Mouse (Mus musculus) gastrocnemius, adult 2 months (tissue): ENCODE data around the gene Ccdc14. TPM values are rescaled to one million over a fixed set of nuclear protein-coding genes. Genes with fewer than 3 reads are reported as not detected.

Experiments
- DNase-seq: peaks from one replicate; pipeline ENCODE4 v3.0.0; 2022
- H3K27ac ChIP-seq: fragments of 200-600 bp; 2 replicates; pipeline ENCODE4 v1.8.1; 2022; ENCODE audit warnings: mild to moderate bottlenecking
- H3K4me3 ChIP-seq: fragments of 200-600 bp; 2 replicates; pipeline ENCODE4 v1.8.1; 2022; ENCODE audit warnings: mild to moderate bottlenecking, moderate library complexity
- CTCF ChIP-seq: fragments of 200-600 bp; IDR thresholded peaks from 2 replicates; pipeline ENCODE4 v1.8.1; 2022; ENCODE audit warnings: antibody characterized with exemption, mild to moderate bottlenecking, moderate library complexity
- intact Hi-C: fragments of 180-260 bp; cut with DNase I; formaldehyde crosslinking; loops from one replicate; pipeline ENCODE4 v1.15.1; 2025
- total RNA-seq, 2 experiments: library from RNA; stranded (reverse); gene quantifications; 2 replicates each; pipeline ENCODE4 v1.2.3; 2021

Gene Ccdc14
- total RNA-seq, 2 experiments from 2014 or later, result 2.1 to 2.5 TPM

GRCm38 (mm10) chr16:34767443-34767842, 77.0 kb downstream of the Ccdc14 start:
- H3K4me3 ChIP-seq, result no peak overlapping the region
- no peak overlapping the region for H3K27ac ChIP-seq
- DNase-seq, result no peak
- no peak for TF ChIP-seq CTCF
- intact Hi-C loops, result no loop called here

DNA sequence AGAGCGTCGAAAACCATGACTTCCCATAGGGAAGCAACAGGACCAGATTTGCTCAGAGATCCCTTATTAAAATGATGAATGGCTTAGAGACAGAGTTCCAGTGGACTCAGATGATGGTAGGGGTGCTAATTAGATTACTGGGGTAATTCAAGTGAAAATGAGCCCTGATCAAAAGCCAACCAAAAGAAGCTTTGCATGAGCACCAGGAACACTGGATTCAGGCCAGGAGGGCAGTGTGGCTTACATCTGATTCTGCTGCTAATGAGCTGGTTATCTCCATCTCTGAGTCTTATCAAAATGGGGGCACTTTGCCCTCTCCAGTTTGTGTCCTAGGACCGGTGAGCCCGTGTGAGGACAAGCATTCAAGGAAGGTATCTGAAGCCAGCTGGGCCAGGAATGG, 78.0 kb downstream of the Ccdc14 start:
- intact Hi-C loops, result no loop called here

DNA sequence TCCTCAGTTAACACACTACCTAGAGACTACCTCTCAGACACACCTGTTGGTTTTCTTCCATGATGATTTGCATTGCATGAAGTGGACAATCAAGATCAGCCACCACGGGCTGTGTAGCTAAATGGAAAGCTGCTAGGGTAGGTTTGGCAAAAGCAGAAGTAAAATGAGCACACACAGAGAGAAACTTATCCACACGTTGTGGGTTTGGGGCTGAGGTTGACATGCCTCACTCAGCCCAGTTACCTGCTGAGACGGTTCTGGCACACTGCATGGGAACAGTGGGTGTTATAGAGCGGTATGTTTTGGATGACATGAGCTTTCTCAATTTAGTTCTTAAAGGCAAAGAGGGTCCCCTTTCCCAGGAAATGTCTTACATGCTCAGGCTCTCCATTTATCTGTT, 79.7 kb downstream of the Ccdc14 start:
- Histone ChIP-seq H3K27ac (no peak overlapping the region), H3K4me3 (no peak overlapping the region)
- intact Hi-C loops, result no loop called here
- no peak for TF ChIP-seq CTCF
- DNase-seq, result no peak

More for the DNA sequence above, 78.0 kb downstream of the Ccdc14 start:
- Histone ChIP-seq H3K4me3 (no peak overlapping the region), H3K27ac (no peak overlapping the region)
- DNase-seq, result no peak
- no peak for TF ChIP-seq CTCF

DNA sequence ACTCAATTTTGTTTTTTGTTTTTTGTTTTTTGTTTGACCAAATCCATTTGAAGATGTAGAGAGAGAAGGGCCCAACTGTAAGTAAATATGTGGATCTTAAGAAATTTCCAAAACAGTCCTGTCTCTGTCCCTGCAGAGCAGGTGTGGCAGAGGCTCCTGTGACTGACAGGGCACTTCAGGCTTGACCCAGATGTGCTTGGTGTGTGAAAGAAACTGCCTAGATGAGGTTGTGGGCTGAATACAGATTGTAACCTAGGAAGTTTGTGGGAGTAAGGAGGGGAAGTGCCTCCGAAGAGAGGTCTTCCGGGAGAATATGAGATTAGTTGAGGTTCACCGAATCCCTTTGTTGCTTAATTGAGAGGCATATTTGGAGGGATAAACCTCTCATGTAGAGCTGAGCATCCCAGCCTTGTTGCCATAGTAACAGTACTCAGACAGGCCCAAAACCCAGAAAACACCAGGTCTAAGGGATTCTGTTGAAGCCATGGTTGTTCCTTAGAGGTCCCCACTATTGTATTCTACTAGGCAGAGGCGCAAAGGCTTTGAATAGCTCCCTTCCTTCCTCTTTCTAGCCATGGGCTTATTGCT, 82.1 kb downstream of the Ccdc14 start:
- no peak for DNase-seq
- H3K27ac ChIP-seq, result no peak overlapping the region
- no peak overlapping the region for H3K4me3 ChIP-seq
- no peak for TF ChIP-seq CTCF
- intact Hi-C loops, result no loop called here

Other genes with a start within 250 kb of the Ccdc14 start
- 10 to 100 TPM; 21.8 to 28.3 TPM for gene Kalrn, start 117.1 kb upstream of the Ccdc14 start, total RNA-seq
- not detected for gene Ropn1, start 40.7 kb upstream of the Ccdc14 start, total RNA-seq
- gene Mylk, start 54.6 kb downstream of the Ccdc14 start, total RNA-seq, result 10 to 100 TPM; 22.7 to 29.5 TPM